Mouse (Mus musculus): ENCODE results near the gene Trpm3. TPM values are rescaled to one million over a fixed set of nuclear protein-coding genes. Genes with fewer than 3 reads are reported as not detected.

Gene Trpm3
- 24.3 and 28.5 TPM in 2 replicates for polyA plus RNA-seq (2015; fragmentation: Nextera tagmentation; extraction: Ambion mirVana)

- peak; percentile 96 for ATAC-seq (replicated peaks)
- 0 out of 2 replicates have a peak within 1 kb of the TSS, but pooled peaks have one; percentile 35 for H3K27ac ChIP-seq
- no peaks in the 10 kb centered on the region for H3K9me3 ChIP-seq
- peak within 1 kb of the TSS; percentile 44 for H3K9ac ChIP-seq
- H3K36me3 ChIP-seq (replicated peaks), result no peaks in the 10 kb centered on the region
- WGBS, result under 1% methylated on average over 39 of the region's 39 CpGs
- H3K27me3 ChIP-seq (replicated peaks), result 0 out of 2 replicates have a peak, but pooled peaks cover 3% of the 10 kb centered on the region
- H3K4me2 ChIP-seq, result peak within 1 kb of the TSS; percentile 95
- peak within 1 kb of the TSS; percentile 49 for H3K4me3 ChIP-seq
- peaks cover 13% of the 10 kb centered on the region for H3K4me1 ChIP-seq
Measured at GRCm38 (mm10) chr19:22138590-22139421, at the start of gene Trpm3. Trpm3 (plus strand) TSS chr19:22139046.

- Histone ChIP-seq H3K4me1 (no peaks in the 10 kb centered on the region), H3K27me3 (replicated peaks) (no peaks in the 10 kb centered on the region), H3K9me3 (no peaks in the 10 kb centered on the region), H3K27ac (no peak overlapping the region), H3K36me3 (replicated peaks) (no peaks in the 10 kb centered on the region), H3K9ac (no peak overlapping the region), H3K4me2 (no peak overlapping the region), H3K4me3 (no peak overlapping the region)
- ATAC-seq (replicated peaks), result no peak
- WGBS, result 58% methylated on average over 4 of the region's 4 CpGs
Measured at GRCm38 (mm10) chr19:22100582-22100981, 38.3 kb upstream of the Trpm3 start.

DNA sequence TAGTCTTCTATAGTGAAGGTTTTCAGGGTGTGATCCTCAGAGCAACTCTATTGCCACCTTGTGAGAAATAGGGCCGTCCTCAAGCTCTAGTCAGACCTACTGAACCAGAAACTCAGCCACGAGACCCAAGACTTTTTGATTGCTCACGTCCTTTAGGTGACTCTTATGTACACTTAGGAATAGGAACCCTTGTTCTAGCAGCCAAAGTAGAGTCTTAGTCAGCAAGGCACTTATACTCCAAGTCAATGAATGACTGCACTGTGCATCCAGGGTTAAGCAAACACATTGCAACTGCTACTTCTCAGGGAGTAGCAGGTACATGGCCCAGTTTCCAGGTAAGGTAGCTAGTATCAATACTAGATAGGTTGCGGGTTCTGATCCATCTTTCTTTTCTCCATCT lies 35.0 kb upstream of the Trpm3 start:
- no peaks in the 10 kb centered on the region for H3K9me3 ChIP-seq
- H3K9ac ChIP-seq, result no peak overlapping the region
- no peaks in the 10 kb centered on the region for H3K4me1 ChIP-seq
- H3K36me3 ChIP-seq (replicated peaks), result no peaks in the 10 kb centered on the region
- no peak for ATAC-seq (replicated peaks)
- WGBS, result 87% methylated on average over 4 of the region's 4 CpGs
- no peaks in the 10 kb centered on the region for H3K27me3 ChIP-seq (replicated peaks)
- H3K27ac ChIP-seq, result no peak overlapping the region
- H3K4me2 ChIP-seq, result no peak overlapping the region
- no peak overlapping the region for H3K4me3 ChIP-seq

GRCm38 (mm10) chr19:22104848-22105484 lies 33.9 kb upstream of the Trpm3 start:
- WGBS, result 38% methylated on average over 7 of the region's 7 CpGs
- no peak; the same call in 1 of the 2 replicates for ATAC-seq (replicated peaks)

GRCm38 (mm10) chr19:22105648-22106047 lies 33.2 kb upstream of the Trpm3 start:
- 52% methylated on average over 2 of the region's 2 CpGs for WGBS
- no peak for ATAC-seq (replicated peaks)
- no peak overlapping the region for H3K4me3 ChIP-seq
- no peaks in the 10 kb centered on the region for H3K27me3 ChIP-seq (replicated peaks)
- H3K36me3 ChIP-seq (replicated peaks), result no peaks in the 10 kb centered on the region
- H3K9ac ChIP-seq, result no peak overlapping the region
- no peak overlapping the region for H3K27ac ChIP-seq
- no peaks in the 10 kb centered on the region for H3K9me3 ChIP-seq
- no peaks in the 10 kb centered on the region for H3K4me1 ChIP-seq
- no peak overlapping the region for H3K4me2 ChIP-seq

More at GRCm38 (mm10) chr19:22104848-22105484, 33.9 kb upstream of the Trpm3 start:
- Histone ChIP-seq H3K9ac (no peak overlapping the region), H3K27me3 (replicated peaks) (no peaks in the 10 kb centered on the region), H3K4me2 (no peak overlapping the region), H3K9me3 (no peaks in the 10 kb centered on the region), H3K4me3 (no peak overlapping the region), H3K27ac (no peak overlapping the region), H3K36me3 (replicated peaks) (no peaks in the 10 kb centered on the region), H3K4me1 (no peaks in the 10 kb centered on the region)

DNA sequence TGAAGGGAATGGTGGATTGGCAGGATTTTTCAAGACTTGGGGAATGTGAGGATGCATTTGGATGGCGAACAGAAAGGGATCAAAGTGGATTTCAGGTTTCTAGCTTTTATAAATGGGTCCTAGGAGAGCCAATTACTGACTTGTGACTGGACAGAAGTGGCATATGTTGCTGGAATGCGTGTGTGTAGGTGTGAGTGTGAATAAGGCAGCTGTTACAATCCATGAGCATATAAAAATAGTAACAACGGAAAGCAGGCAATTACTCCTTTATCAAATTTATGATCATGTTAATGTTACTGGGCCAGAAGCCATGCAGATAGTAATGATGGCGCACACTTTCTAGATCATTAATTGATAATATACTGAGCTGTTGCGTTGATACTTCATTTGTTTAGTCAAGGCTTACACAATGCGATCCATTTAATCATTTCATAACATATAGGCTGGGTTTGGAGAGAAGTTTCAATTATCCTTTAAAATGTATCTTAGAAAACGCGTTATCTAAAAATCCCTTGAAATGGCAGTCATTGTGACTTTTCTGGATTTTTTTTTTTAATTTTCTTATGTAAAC lies 29.9 kb upstream of the Trpm3 start:
- Histone ChIP-seq H3K4me3 (no peak overlapping the region), H3K27ac (no peak overlapping the region), H3K36me3 (replicated peaks) (no peaks in the 10 kb centered on the region), H3K27me3 (replicated peaks) (no peaks in the 10 kb centered on the region), H3K9me3 (no peaks in the 10 kb centered on the region), H3K9ac (no peak overlapping the region), H3K4me1 (no peaks in the 10 kb centered on the region), H3K4me2 (no peak overlapping the region)
- no peak for ATAC-seq (replicated peaks)
- 89% methylated on average over 8 of the region's 8 CpGs for WGBS

DNA sequence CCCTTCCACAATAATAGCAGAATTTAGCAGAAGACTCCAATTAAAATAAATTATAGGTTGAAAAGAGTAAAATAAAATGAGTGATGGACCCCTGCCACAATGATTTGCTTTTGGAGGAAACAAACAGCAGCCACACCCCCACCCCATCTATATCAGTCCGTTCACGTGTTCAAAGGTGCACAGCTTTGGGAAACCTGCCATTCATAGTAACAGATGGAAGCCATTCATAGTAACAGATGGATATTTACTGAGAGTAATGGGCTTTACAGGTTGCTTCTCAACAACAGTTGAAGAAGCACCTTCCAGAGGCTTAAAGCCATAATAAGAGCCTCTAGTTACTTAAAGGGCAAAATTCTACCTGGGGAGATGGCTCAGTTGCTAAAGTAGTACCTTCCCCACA lies 17.9 kb upstream of the Trpm3 start:
- ATAC-seq (replicated peaks), result no peak
- H3K9me3 ChIP-seq, result no peaks in the 10 kb centered on the region
- 79% methylated on average over 2 of the region's 2 CpGs for WGBS
- no peak overlapping the region for H3K4me3 ChIP-seq
- H3K4me2 ChIP-seq, result no peak overlapping the region
- H3K27me3 ChIP-seq (replicated peaks), result no peaks in the 10 kb centered on the region
- no peaks in the 10 kb centered on the region for H3K36me3 ChIP-seq (replicated peaks)
- H3K27ac ChIP-seq, result no peak overlapping the region
- no peak overlapping the region for H3K9ac ChIP-seq
- no peaks in the 10 kb centered on the region for H3K4me1 ChIP-seq

GRCm38 (mm10) chr19:22121631-22122030 lies 17.2 kb upstream of the Trpm3 start:
- H3K4me3 ChIP-seq, result no peak overlapping the region
- WGBS, result 77% methylated on average over 2 of the region's 2 CpGs

GRCm38 (mm10) chr19:22132626-22133025 lies 6.2 kb upstream of the Trpm3 start:
- no peak overlapping the region for H3K4me2 ChIP-seq
- H3K27ac ChIP-seq, result no peak overlapping the region
- H3K4me3 ChIP-seq, result no peak overlapping the region
- H3K9me3 ChIP-seq, result no peaks in the 10 kb centered on the region
- H3K36me3 ChIP-seq (replicated peaks), result no peaks in the 10 kb centered on the region
- no peaks in the 10 kb centered on the region for H3K27me3 ChIP-seq (replicated peaks)
- no peaks in the 10 kb centered on the region for H3K4me1 ChIP-seq
- ATAC-seq (replicated peaks), result no peak
- no peak overlapping the region for H3K9ac ChIP-seq
- WGBS, result 79% methylated on average over 3 of the region's 3 CpGs

More at GRCm38 (mm10) chr19:22121631-22122030, 17.2 kb upstream of the Trpm3 start:
- Histone ChIP-seq H3K9me3 (no peaks in the 10 kb centered on the region), H3K36me3 (replicated peaks) (no peaks in the 10 kb centered on the region), H3K27ac (no peak overlapping the region), H3K4me1 (no peaks in the 10 kb centered on the region), H3K27me3 (replicated peaks) (no peaks in the 10 kb centered on the region), H3K9ac (no peak overlapping the region), H3K4me2 (no peak overlapping the region)
- ATAC-seq (replicated peaks), result no peak

DNA sequence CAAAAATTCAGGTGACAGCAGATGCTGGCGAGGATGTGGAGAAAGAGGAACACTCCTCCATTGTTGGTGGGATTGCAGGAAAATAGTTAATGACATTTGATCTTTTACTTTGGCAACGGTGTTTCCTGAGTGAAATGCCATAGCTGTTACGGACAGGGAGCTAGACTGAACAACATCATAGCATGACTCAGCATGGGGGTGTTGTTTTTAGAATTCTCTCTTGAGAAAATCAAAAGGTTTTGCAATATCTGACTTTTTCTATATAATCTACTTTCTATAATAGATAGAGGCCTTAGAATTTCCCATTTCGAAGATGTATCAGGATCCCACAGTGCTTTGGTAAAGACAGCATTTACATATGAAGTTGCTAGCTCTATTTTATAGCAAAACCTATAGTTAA lies 39.7 kb downstream of the Trpm3 start:
- H3K4me3 ChIP-seq, result no peak overlapping the region
- no peak overlapping the region for H3K27ac ChIP-seq
- no peaks in the 10 kb centered on the region for H3K4me1 ChIP-seq
- no peaks in the 10 kb centered on the region for H3K9me3 ChIP-seq
- no peaks in the 10 kb centered on the region for H3K36me3 ChIP-seq (replicated peaks)
- WGBS, result 86% methylated on average over 4 of the region's 4 CpGs
- H3K9ac ChIP-seq, result no peak overlapping the region
- no peak overlapping the region for H3K4me2 ChIP-seq
- no peak for ATAC-seq (replicated peaks)
- no peaks in the 10 kb centered on the region for H3K27me3 ChIP-seq (replicated peaks)

DNA sequence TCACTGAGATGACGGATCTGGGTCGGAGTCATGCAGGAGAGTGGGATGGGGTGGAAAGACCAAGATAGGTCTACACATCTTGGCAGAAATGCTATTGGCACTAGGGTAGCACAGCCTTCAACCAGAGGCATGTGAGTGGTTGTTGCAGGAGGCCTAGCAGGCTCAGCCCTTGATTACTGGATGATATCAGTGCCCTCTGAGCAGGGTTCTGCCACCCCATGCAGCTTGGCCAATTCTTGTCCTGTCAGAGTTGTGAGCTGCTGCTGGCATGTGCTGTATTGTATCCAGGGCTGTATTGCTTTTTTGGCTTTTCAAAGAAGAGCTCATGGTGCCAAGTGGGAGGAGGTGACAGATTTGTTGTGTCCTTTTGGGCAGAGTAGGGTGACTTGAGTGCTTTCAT lies 40.2 kb downstream of the Trpm3 start:
- Histone ChIP-seq H3K36me3 (replicated peaks) (no peaks in the 10 kb centered on the region), H3K27me3 (replicated peaks) (no peaks in the 10 kb centered on the region), H3K4me2 (no peak overlapping the region), H3K9me3 (no peaks in the 10 kb centered on the region), H3K9ac (no peak overlapping the region), H3K4me3 (no peak overlapping the region), H3K27ac (no peak overlapping the region), H3K4me1 (no peaks in the 10 kb centered on the region)
- WGBS, result 96% methylated on average over 2 of the region's 2 CpGs
- no peak for ATAC-seq (replicated peaks)

DNA sequence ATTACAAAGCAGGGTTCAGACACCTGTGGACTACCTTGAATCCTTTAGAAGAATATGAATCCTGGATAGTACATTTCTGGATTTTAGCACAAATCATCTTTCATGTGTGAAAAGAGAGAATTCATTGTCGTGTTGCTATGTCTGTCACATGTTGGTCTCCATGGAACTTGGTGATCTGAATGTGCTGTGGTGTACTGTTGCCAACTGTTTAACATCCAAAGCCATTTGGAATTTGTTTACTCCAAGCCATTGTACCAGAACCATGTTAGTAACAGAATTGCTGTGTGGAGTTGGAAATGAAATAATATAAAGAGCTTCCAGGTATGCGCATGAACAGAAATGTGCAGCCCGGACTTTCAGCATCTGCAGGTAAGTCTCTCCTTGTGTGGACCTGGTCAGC lies 41.3 kb downstream of the Trpm3 start:
- Histone ChIP-seq H3K9ac (no peak overlapping the region), H3K4me1 (no peaks in the 10 kb centered on the region), H3K36me3 (replicated peaks) (no peaks in the 10 kb centered on the region), H3K4me3 (no peak overlapping the region), H3K27ac (no peak overlapping the region), H3K27me3 (replicated peaks) (no peaks in the 10 kb centered on the region), H3K4me2 (no peak overlapping the region), H3K9me3 (no peaks in the 10 kb centered on the region)
- 86% methylated on average over 3 of the region's 3 CpGs for WGBS
- no peak for ATAC-seq (replicated peaks)
